Mouse (Mus musculus) bone marrow, adult 2 months (tissue): ENCODE measurements at regions not wholly inside any gene's neighbourhood (a gene's known extent, or its start where the extent isn't known, plus 50 kb on each side); places are given as distances from the start of the nearest gene placed in this dataset.

Experiments used
- CTCF ChIP-seq: fragments of 200-500 bp; IDR thresholded peaks from 2 replicates; pipeline ENCODE4 v1.5.1; 2011; ENCODE audit warnings: low read length, control low read depth; ENCODE audit not compliant: control insufficient read depth, insufficient read depth
- POLR2A ChIP-seq: fragments of 200-500 bp; IDR thresholded peaks from 2 replicates; pipeline ENCODE4 v1.6.1; 2011; ENCODE audit warnings: low read depth, mild to moderate bottlenecking, control low read depth, low read length, borderline replicate concordance; ENCODE audit not compliant: control insufficient read depth

- no peak for TF ChIP-seq POLR2A
- TF ChIP-seq CTCF = no peak
These were observed 307.8 kb downstream of the Sox9 start for GRCm38 (mm10) chr11:113089637-113090351.
